In genomic region chr16:10432387-10432786, GRCm38 (mm10) we compare ENCODE assay signal across 29 mouse cellular contexts. TPM values are rescaled to one million over a fixed set of nuclear protein-coding genes. Genes with fewer than 3 reads are reported as not detected.
"Had no signal": no experiment of that assay in that cellular context is flagged by ENCODE, and none has a peak within 500 bp of the region (broad histone marks: within the 10 kb centered on the region; RNA-seq: fewer than 3 reads in every experiment).

No protein-coding gene starts in this region.

- H3K27me3 ChIP-seq: heart, embryonic 12.5 days; hindbrain, embryonic 12.5 days; intestine, embryonic 15.5 days; kidney, embryonic 15.5 days; limb, embryonic 12.5 days; liver, embryonic 13.5 days; liver, embryonic 15.5 days had no signal

- H3K27ac ChIP-seq: gastrocnemius, adult 2 months; heart, embryonic 10.5 days; hindbrain, embryonic 10.5 days; hindbrain, embryonic 12.5 days; hindbrain, embryonic 14.5 days; intestine, embryonic 15.5 days; kidney, embryonic 15.5 days; kidney, postnatal 0 days; limb, embryonic 12.5 days; liver, embryonic 13.5 days; liver, embryonic 15.5 days had no signal

- H3K4me2 ChIP-seq: heart, embryonic 12.5 days; hindbrain, embryonic 12.5 days; hindbrain, embryonic 14.5 days; intestine, embryonic 15.5 days; kidney, embryonic 15.5 days; limb, embryonic 12.5 days; liver, embryonic 11.5 days; liver, embryonic 13.5 days; liver, embryonic 15.5 days had no signal

- H3K9ac ChIP-seq: heart, embryonic 12.5 days; hindbrain, embryonic 12.5 days; hindbrain, embryonic 14.5 days; intestine, embryonic 15.5 days; kidney, embryonic 15.5 days; limb, embryonic 12.5 days; liver, embryonic 13.5 days; liver, embryonic 15.5 days had no signal

- H3K9me3 ChIP-seq: heart, embryonic 10.5 days; heart, embryonic 12.5 days; hindbrain, embryonic 10.5 days; hindbrain, embryonic 12.5 days; intestine, embryonic 15.5 days; kidney, embryonic 15.5 days; limb, embryonic 12.5 days; liver, embryonic 13.5 days; liver, embryonic 15.5 days had no signal

- DNase-seq: gastrocnemius, adult 2 months; gastrocnemius, postnatal 10 days; gastrocnemius, postnatal 25 days; heart, adult 18-20 months; heart, postnatal 10 days; heart, postnatal 4 days; kidney, adult 11 months; kidney, adult 2 months; kidney, adult 9 months; kidney, postnatal 14 days; kidney, postnatal 36 days; layer of hippocampus, adult 9-11 months; layer of hippocampus, postnatal 36 days; left cerebral cortex, postnatal 4 days; liver; liver, embryonic 13.5 days had no signal

- H3K36me3 ChIP-seq: heart, embryonic 10.5 days; heart, embryonic 12.5 days; intestine, embryonic 15.5 days; liver, embryonic 13.5 days; liver, embryonic 15.5 days had no signal

- ATAC-seq: hindbrain, embryonic 16.5 days; inflammation-experienced regulatory T-cells, adult 6 months; intestine, embryonic 15.5 days had no signal

- H3K4me1 ChIP-seq: heart, embryonic 12.5 days; hindbrain, embryonic 10.5 days; hindbrain, embryonic 12.5 days; intestine, embryonic 15.5 days; limb, embryonic 12.5 days; liver, embryonic 13.5 days had no signal

- H3K4me3 ChIP-seq: gastrocnemius, adult 2 months; heart, embryonic 10.5 days; heart, embryonic 12.5 days; hindbrain, embryonic 10.5 days; hindbrain, embryonic 12.5 days; intestine, embryonic 15.5 days; kidney, embryonic 15.5 days; limb, embryonic 12.5 days; liver, embryonic 13.5 days; liver, embryonic 15.5 days had no signal

RNA-seq across cellular contexts. Expression of gene Tekt5, which starts 37.1 kb away (rescaled TPM):
- polyA plus RNA-seq: inflammation-experienced regulatory T-cells, adult 6 months; limb, embryonic 12.5 days; liver, embryonic 11.5 days had no signal
